Mouse (Mus musculus) retina, postnatal 7 days (tissue): Measurements from ENCODE around the gene Kank1.
A peak's percentile ranks its signal among the peaks of the same experiment; 100 is the strongest.
"Not testable (repeated sequence)": the region's sequence is repeated elsewhere in the genome, so short reads cannot be mapped to it uniquely, and the experiment has no call there.

Experiments
- DNase-seq: peaks from one replicate; pipeline ENCODE4 v3.0.0-alpha.2; 2012; ENCODE audit warnings: low read depth, low spot score

Kank1 gene

GRCm38 (mm10) chr19:25438246-25438645, 201.5 kb downstream of the Kank1 start:
- no peak for DNase-seq

- DNase-seq, result no peak
These were observed 203.0 kb downstream of the Kank1 start for GRCm38 (mm10) chr19:25439807-25440206.

- no peak for DNase-seq
These were observed 204.0 kb downstream of the Kank1 start for GRCm38 (mm10) chr19:25440736-25441135.

- DNase-seq, result peak; percentile 61
These were observed 208.3 kb downstream of the Kank1 start for GRCm38 (mm10) chr19:25445054-25445453.

GRCm38 (mm10) chr19:25445842-25446241, 209.1 kb downstream of the Kank1 start:
- no peak for DNase-seq

GRCm38 (mm10) chr19:25446683-25447082, 209.9 kb downstream of the Kank1 start:
- no peak for DNase-seq

GRCm38 (mm10) chr19:25447373-25447772, 210.6 kb downstream of the Kank1 start:
- DNase-seq, result no peak

GRCm38 (mm10) chr19:25450869-25451629, 214.3 kb downstream of the Kank1 start:
- DNase-seq, result peak; percentile 44

GRCm38 (mm10) chr19:25453146-25453545, 216.4 kb downstream of the Kank1 start:
- DNase-seq, result no peak

- no peak for DNase-seq
These were observed 224.0 kb downstream of the Kank1 start for GRCm38 (mm10) chr19:25460760-25461159.

- no peak for DNase-seq
These were observed 225.0 kb downstream of the Kank1 start for GRCm38 (mm10) chr19:25461553-25462320.

GRCm38 (mm10) chr19:25475806-25476205, 239.0 kb downstream of the Kank1 start:
- not testable (repeated sequence) for DNase-seq

- no peak for DNase-seq
These were observed 242.4 kb downstream of the Kank1 start for GRCm38 (mm10) chr19:25479152-25479669.

- no peak for DNase-seq
These were observed 244.0 kb downstream of the Kank1 start for GRCm38 (mm10) chr19:25480820-25481219.
